Mouse (Mus musculus): ENCODE measurements around the gene Tbc1d10c.
"Not testable (repeated sequence)": the region's sequence is repeated elsewhere in the genome, so short reads cannot be mapped to it uniquely, and the experiment has no call there.

Gene Tbc1d10c

DNA sequence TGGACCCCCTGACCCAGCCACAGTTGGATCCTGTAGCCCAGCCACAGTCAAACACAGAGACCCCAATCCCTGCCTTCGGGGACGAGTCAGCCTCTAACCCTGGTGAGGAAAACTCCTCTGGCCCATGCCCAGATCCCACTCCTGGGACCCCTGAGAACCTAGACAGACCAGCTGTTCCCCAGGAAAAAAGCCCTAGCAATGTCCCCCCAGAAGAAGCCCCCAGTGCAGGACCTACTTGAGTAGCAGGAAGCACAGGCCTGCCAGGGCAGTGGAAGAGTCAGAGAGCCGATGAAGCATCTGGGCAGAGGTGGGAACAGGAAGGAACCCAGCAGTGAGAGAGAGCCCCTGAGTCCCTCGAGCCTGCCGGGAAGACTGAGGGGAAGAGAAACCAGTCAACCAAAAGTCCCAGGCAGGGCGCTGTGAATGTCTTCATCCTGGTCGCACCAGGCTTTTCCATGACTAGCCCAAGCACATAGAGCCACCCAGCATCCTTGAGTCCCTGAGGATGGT is 47.3 kb downstream of the Tbc1d10c start, which contains the start of gene Cabp4:
Cabp4 (minus strand) TSS at position 275 of the 510 bp plus-strand sequence.
- DNase-seq (ENCODE audit: low spot score) = no peak

- no peak for DNase-seq (ENCODE audit: low spot score)
Observed at GRCm38 (mm10) chr19:4142416-4143173, 48.5 kb downstream of the Tbc1d10c start.

- no peak for DNase-seq (ENCODE audit: low spot score)
Observed at GRCm38 (mm10) chr19:4140147-4140546, 50.9 kb downstream of the Tbc1d10c start.

DNA sequence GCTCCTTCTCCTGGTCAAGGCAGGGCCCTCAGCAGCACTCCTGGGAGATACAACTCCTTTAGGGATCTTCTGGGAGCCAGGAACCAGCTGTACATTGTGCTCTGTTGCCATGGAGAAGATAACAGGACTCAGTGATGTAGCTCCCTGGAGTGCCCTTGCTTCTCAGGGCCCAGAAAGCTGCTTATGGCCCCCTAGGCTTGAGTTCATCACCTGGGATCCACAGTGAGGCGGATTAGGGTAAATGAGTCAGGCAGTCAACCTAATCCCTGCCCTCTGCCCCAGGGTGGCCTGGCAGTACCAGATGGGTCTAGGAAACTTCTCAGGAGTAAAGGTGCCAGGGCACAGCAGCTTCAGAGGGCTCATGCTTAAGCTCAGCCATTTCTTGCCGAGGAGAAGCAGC is 51.6 kb downstream of the Tbc1d10c start, which contains the start of gene Gpr152:
Gpr152 (plus strand) TSS at position 342 of the 400 bp plus-strand sequence.
- no peak for DNase-seq (ENCODE audit: low spot score)

- DNase-seq (ENCODE audit: low spot score) = no peak
Observed at GRCm38 (mm10) chr19:4137913-4138312, 53.2 kb downstream of the Tbc1d10c start.

- DNase-seq (ENCODE audit: low spot score) = no peak
Observed at GRCm38 (mm10) chr19:4136463-4136862, 54.6 kb downstream of the Tbc1d10c start.

DNA sequence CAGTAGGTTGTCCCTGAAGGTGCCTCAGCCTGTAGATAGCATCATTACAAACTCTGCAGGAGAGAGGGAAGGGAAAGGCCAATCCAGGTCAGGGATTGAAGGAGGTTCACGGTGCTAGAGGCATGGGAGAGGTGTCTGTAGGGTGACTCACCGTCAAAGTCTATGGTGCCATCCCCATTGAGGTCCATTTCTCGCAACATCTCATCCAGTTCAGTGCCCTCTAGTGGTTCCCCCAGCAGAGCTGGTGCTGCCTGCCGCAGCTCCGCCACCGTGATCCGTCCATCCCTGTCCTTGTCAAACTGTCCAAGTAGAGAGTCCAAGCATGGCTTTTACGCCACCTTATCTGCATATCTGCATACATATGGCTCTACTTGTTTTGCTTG is 55.1 kb downstream of the Tbc1d10c start:
- not testable (repeated sequence) for DNase-seq (ENCODE audit: low spot score)

DNA sequence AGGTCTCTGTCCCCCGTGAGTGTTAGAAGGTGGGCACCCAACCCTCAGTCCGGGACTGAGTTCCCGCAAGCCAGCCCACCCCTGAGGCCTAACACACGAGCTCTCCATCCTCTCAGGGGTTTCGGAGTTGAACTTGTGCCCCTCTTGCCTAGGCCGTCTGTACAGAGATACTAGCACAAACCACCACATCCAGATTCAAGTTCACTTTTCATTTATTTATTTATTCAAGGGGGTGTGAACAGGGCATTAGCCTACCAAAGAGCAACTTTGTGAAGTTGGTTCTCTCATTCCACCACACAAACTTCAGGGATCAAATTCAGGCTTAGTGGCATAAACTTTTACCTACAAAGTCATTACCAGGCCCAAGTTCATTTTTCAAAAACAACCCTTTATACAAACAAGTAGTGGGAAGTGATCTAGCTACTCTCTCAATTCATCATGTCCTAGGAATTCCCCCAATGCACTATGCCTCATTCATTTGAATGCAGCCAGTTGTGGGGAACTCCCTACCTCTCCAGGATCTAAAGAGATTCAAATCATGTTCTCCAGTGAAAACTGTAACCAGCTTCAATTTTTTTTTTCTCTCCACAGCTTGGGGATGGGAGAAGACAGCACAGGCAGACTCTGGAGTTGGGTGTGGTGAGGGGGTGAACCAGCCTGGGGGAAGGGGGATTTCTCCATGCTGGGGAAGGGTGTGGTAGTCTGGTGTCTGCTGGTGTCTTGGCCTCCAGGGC is 55.7 kb downstream of the Tbc1d10c start:
- not testable (repeated sequence) for DNase-seq (ENCODE audit: low spot score)

GRCm38 (mm10) chr19:4134354-4134753 is 56.7 kb downstream of the Tbc1d10c start:
- no peak for DNase-seq (ENCODE audit: low spot score)
